In genomic region chr3:123158579-123158978, GRCm38 (mm10) we compare ENCODE assay signal across 9 mouse cellular contexts.
DNase-seq lines count a peak whose midpoint lies in the region; ATAC-seq and TF ChIP-seq lines count a peak whose summit lies in the region.
"Had no signal": no experiment of that assay in that cellular context is flagged by ENCODE, and none has a peak within 500 bp of the region (broad histone marks: within the 10 kb centered on the region; RNA-seq: fewer than 3 reads in every experiment).

No protein-coding gene starts in this region.

- peak; percentile 50 for TF ChIP-seq CTCF in forebrain, postnatal 0 days (IDR thresholded peaks at IDR 0.05; ENCODE audit: low read depth)

- no peak for DNase-seq in forebrain, postnatal 0 days
- DNase-seq in urinary bladder, postnatal 14 days (ENCODE audit: low spot score), result peak; percentile 51
- no peak for DNase-seq in urinary bladder, adult 2 months (ENCODE audit: low spot score)
- DNase-seq in lung, postnatal 10 days, result peak; percentile 74
- DNase-seq in cerebellum, adult 8-10 months, result no peak
- no peak for DNase-seq in T-cell, adult 2 months (ENCODE audit: low spot score)

- no peaks in the 10 kb centered on the region for H3K9me3 ChIP-seq in forebrain, postnatal 0 days (ENCODE audit: low read length)
- no peaks in the 10 kb centered on the region for H3K9me3 ChIP-seq in forebrain, embryonic 12.5 days
- H3K9me3 ChIP-seq in heart, embryonic 15.5 days (replicated peaks), result no peaks in the 10 kb centered on the region
- H3K9me3 ChIP-seq: hindbrain, embryonic 15.5 days had no signal

- no peaks in the 10 kb centered on the region for H3K27me3 ChIP-seq in forebrain, postnatal 0 days (ENCODE audit: insufficient read depth, low read length)
- H3K27me3 ChIP-seq in forebrain, embryonic 12.5 days, result no peaks in the 10 kb centered on the region
- no peaks in the 10 kb centered on the region for H3K27me3 ChIP-seq in heart, embryonic 15.5 days
- H3K27me3 ChIP-seq: hindbrain, embryonic 15.5 days had no signal

- no peak overlapping the region for H3K27ac ChIP-seq in forebrain, postnatal 0 days (ENCODE audit: low read depth, low read length)
- H3K27ac ChIP-seq in forebrain, embryonic 12.5 days, result no peak overlapping the region
- peak overlapping the region; percentile 62 for H3K27ac ChIP-seq in heart, embryonic 15.5 days
- H3K27ac ChIP-seq: hindbrain, embryonic 15.5 days had no signal

- no peak for ATAC-seq in forebrain, postnatal 0 days
- ATAC-seq in forebrain, embryonic 12.5 days (ENCODE audit: low FRiP score), result no peak
- peak; percentile 65 for ATAC-seq in heart, embryonic 15.5 days (replicated peaks; ENCODE audit: insufficient number of reproducible peaks, insufficient read depth, low FRiP score, low read depth)

- no peaks in the 10 kb centered on the region for H3K36me3 ChIP-seq in forebrain, postnatal 0 days (ENCODE audit: insufficient read depth)
- H3K36me3 ChIP-seq in forebrain, embryonic 12.5 days (replicated peaks), result no peaks in the 10 kb centered on the region
- H3K36me3 ChIP-seq in heart, embryonic 15.5 days, result no peaks in the 10 kb centered on the region
- H3K36me3 ChIP-seq: hindbrain, embryonic 15.5 days had no signal

- no peak overlapping the region for H3K9ac ChIP-seq in forebrain, postnatal 0 days
- no peak overlapping the region for H3K9ac ChIP-seq in forebrain, embryonic 12.5 days
- H3K9ac ChIP-seq in heart, embryonic 15.5 days, result no peak overlapping the region
- H3K9ac ChIP-seq: hindbrain, embryonic 15.5 days had no signal

- no peak overlapping the region for H3K4me2 ChIP-seq in forebrain, postnatal 0 days (ENCODE audit: low read depth)
- H3K4me2 ChIP-seq in forebrain, embryonic 12.5 days, result no peak overlapping the region
- no peak overlapping the region for H3K4me2 ChIP-seq in heart, embryonic 15.5 days
- H3K4me2 ChIP-seq: hindbrain, embryonic 15.5 days had no signal

- WGBS in forebrain, postnatal 0 days, result 44% methylated on average over 6 of the region's 6 CpGs
- WGBS in forebrain, embryonic 12.5 days, result 45% methylated on average over 6 of the region's 6 CpGs
- 22% methylated on average over 6 of the region's 6 CpGs for WGBS in heart, embryonic 15.5 days

- no peaks in the 10 kb centered on the region for H3K4me1 ChIP-seq in forebrain, postnatal 0 days (ENCODE audit: insufficient read depth)
- 0 out of 2 replicates have a peak, but pooled peaks cover 2% of the 10 kb centered on the region for H3K4me1 ChIP-seq in forebrain, embryonic 12.5 days
- peaks cover 25% of the 10 kb centered on the region for H3K4me1 ChIP-seq in heart, embryonic 15.5 days (replicated peaks)
- H3K4me1 ChIP-seq: hindbrain, embryonic 15.5 days had no signal

- H3K4me3 ChIP-seq in forebrain, postnatal 0 days (ENCODE audit: low read depth, low read length), result no peak overlapping the region
- no peak overlapping the region for H3K4me3 ChIP-seq in forebrain, embryonic 12.5 days (replicated peaks)
- H3K4me3 ChIP-seq in heart, embryonic 15.5 days, result no peak overlapping the region
- H3K4me3 ChIP-seq: hindbrain, embryonic 15.5 days had no signal

Comparison
In these comparisons a context has a peak if more than half of its experiments do, and no peak if none do; other contexts are left out.
1. DNase-seq: peak in urinary bladder, postnatal 14 days (single experiment) and lung, postnatal 10 days (single experiment); none in forebrain, postnatal 0 days (single experiment), urinary bladder, adult 2 months (single experiment), cerebellum, adult 8-10 months (single experiment) and T-cell, adult 2 months (single experiment).